Mouse (Mus musculus) retina, embryonic 14.5 days (tissue): ENCODE results near the gene Nrsn1.
"Not testable (repeated sequence)": the region's sequence is repeated elsewhere in the genome, so short reads cannot be mapped to it uniquely, and the experiment has no call there.

ENCODE experiments used
- DNase-seq: peaks from one replicate; pipeline ENCODE4 v3.0.0-alpha.2; 2015; ENCODE audit warnings: low spot score

Nrsn1 gene

DNA sequence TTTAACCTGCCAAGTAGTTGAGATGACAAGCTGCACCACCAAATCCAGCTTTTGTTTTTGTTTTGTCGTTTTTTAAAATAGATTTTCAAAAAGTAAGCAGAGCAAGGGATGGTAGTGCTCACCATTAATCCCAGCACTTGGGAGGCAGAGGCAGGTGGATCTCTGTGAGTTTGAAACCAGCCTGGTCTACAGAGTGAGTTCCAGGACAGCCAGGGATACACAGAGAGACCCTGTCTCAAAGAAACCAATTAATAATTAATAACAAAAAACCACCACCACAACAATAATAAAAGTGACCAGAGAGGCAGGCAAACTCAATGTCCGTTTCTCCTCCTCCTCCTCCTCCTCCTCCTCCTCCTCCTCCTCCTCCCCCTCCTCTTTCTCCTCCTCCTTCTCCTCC is at the start of gene Nrsn1:
Nrsn1 (minus strand) TSS at position 101 of the 400 bp plus-strand sequence.
- not testable (repeated sequence) for DNase-seq

DNA sequence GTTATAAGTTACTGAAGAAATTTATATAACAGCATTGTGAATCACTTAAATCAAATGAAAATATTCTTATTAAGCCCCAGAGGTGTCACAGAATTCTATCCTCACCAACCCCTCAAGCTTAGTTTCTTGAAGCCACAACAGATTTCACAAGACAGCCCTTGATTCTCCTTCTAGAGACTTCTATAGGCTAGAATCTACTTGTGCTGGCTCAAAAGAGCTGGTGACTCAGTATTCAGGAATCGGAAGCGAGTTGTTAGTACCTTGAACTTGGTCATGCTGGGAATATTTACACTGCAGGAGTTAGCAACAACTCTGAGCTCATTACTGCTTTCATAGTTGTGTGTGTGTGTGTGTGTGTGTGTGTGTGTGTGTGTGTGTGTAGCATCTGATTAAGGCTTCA is 41.8 kb upstream of the Nrsn1 start:
- DNase-seq: no peak

DNA sequence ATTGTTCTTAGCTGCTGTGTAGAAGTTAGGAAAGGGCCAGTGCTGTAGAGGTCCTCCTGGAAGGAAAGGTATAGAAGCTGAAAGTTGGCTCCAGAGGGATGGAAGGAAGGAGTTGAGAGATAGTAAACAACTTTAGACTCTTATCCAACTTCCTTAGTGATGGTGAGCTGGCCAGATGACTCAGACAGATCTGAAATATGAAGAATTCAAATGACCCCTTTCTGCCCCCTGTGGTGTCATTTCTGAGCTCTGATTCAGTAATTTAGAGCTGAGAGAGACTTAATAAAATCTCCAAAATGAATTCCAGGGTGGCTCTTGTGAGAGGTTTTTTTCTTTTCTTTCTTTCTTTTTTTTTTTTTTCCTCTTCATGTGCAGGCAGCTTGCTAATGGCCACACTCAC is 39.8 kb upstream of the Nrsn1 start:
- DNase-seq: no peak

DNA sequence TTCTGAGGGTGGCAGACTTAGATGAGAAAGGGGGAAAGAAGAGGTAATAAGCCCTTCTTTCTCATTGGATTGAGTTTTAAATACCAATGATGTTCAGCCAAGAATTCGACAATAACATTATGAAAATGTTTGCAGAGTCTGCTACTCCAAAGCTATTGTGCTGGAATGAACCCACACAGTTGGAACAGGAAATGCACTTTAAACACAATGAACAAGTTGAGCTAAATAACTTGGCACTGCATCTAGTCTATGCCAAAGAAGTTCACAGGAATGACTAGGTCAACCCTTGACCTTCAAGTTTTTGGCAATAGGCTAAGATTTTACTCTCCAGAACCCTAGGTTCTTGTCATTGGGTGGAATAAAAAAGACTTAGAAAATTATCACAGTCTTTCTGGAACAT is 18.4 kb upstream of the Nrsn1 start:
- no peak for DNase-seq

DNA sequence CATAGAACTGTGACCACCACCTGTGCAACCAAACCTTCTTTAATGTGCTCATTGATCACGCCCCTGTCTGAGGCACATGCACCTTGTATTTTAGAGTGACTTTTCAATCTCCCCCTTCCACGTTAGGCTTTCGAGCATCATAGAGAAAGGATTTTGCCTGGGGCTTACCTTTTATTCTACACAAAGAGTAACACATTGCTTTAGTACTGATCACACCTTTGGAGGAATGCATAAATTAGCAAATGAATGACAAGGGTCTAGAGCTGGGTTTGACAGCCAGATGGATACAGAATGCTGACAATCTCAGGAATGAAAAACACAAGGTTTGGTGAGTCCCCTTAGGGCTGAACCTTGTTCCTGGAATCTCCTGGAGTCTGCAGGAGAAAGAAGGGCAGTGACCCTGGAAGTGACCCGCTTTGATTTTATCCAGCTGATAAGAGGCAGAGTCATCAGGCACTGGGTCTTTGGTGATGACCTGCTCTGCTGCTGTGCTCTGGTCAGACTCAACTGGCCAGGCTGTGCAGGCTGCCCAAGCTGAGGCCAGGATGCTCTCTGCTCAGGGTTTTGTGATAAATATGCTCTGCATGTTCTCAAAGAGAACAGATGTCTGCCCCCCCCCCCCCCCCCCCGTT is 4.7 kb upstream of the Nrsn1 start:
- DNase-seq: no peak

- DNase-seq: no peak
These were observed 1.9 kb upstream of the Nrsn1 start for GRCm38 (mm10) chr13:25272189-25272588.

DNA sequence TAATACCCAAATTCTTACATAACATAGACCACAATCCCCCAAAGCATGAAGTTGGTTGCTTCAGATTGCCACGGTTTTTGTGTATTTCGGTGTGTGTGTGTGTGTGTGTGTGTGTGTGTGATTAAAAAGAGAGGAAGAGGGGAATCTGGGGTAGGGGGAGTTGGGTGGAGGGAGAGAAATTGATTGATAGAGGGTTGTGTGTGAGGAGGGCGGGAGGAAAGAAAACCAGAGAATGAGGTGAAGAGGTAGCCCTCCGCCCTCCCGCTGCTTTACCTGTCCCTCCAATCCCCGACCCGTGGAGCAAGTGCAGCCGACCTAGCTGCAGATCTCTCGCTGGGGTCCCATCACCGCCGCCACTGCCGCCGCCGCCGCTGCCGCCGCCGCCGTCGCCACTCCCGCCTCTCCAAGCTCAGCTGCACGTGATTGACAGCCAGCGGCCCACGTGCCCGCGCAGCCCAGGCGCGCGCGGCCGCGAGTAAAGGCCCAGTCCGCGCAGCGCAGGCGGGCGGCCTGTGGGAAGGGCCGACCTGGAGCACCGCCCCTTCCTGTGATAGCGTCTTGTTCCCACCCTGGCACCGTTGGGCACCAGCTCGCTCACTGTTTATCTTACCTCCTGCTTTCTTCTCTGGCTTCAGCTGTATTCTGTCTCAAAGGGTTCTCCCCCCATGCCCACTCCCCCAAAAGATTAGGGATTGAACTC is 583 bp downstream of the Nrsn1 start:
- peak; percentile 82 for DNase-seq

DNA sequence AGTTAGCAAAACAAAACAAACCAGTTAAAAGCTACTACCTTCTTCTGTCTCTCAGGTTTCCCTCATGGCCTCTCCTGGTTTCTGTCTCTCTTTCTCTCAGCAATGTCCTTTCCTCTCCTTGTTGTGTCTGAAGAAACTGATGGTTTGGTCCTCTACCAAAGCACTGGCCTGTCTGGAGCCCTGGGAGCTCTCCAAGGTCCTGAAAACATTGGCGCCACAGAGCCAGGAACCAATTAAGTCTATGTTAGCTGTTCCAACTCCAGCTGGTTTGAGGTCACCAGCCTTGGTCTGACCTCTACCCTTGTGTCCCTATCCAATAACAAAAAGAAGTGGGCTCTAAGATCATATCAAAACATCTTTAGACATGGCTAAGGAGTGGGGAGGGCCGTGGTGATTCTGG is 1.3 kb downstream of the Nrsn1 start:
- peak; percentile 86 for DNase-seq

DNA sequence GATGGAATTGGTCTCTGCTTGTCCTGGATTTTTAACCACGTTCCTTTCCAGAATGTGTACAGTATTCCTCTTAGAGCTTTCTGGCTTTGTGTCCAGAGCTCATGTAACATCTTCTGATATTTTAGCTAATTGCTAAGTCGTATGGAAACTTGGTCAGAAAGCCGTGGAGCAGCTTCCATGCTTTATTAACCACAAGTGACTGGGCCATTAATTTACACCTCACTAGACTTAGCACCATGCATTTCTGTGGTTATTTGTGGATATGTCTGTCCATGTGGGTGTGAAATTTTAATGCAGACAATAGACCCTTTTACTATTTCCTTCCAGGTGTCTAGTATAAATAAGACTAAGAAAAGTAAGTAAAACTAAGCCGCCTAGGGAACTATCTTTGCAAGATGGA is 7.6 kb downstream of the Nrsn1 start:
- no peak for DNase-seq

GRCm38 (mm10) chr13:25257608-25258007 is 12.7 kb downstream of the Nrsn1 start:
- no peak for DNase-seq

DNA sequence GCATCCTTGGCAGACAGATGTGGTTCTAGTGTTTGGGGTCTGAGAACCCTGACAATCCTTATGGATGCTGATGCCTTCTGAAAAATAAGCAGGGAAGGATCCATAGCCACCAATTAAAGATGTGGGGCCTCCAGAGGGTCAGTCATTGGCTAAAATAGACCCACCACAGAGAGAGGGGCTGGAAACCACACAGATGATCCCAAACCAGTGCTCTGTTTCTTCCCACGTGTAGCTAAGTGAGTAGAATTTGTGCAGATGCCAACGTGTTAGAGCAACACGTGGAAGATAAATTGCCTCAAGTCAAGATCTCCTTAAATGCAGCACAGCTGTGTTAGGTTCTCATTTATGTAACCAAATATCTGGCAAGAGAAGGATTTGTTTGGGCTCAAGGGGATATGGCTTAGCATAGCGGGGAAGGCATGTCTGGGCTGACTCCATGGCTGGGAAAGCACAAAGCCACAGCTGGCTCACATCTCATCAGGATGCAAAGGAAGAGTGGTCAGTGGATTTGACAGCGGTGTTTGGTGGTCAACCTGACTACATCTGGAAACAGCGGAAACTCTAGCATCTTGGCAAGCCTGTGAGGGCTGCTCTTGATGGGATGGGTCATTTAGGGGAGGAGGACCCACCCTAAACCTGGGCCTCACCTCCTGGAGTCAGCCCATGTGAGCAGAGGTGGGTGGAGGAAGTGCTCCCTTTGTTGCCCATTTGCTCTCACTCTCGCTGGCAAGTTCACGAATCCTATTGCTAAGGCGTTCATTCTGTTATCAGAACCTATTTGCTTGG is 15.6 kb downstream of the Nrsn1 start:
- DNase-seq: no peak

DNA sequence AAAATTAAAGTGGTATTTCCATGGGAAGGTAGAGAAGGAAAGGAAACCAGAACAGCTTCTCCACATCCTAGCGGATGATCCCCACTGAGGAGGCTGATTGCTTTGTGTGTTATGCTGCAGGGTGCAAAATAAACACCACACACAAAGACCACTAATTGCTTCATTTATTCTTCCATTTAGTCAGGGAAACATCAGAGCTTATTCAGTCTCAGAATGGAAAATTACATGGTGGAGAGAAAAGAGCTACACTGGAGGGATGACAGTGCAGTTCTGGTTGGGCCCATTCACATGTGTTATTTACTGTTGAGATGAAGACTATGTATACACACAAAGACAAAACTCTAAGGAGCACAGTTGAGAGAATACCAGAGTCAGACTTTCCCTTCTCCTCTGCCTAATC is 18.4 kb downstream of the Nrsn1 start:
- DNase-seq: no peak

DNA sequence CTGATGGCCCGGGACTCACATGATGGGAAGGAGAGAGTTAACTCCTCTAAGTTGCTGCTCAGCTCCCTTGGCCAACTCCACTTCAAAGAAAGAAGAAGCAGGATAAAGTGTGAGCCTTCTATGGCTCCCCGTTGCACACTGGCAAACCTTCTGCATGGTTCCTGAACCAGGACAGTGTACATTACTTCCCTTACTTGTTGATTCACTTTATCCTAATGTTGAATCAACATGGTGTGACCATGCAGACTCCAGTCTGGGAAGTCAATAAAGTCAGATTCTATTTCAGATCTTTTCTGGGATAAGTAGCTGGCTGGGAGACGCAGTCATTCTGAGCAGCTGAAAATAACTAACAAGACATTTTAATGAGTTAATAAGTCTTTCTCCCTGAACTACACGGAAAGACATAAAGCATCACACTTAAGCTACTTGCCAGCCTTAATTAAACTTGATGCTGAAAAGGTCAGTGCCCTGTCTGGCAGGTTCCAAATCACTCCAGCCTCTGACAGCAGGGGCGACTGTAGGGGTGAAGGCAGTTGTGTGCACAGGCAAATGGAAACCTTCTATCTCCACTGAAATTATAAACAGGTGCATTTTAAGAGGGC is 50.0 kb downstream of the Nrsn1 start:
- DNase-seq: no peak

GRCm38 (mm10) chr13:25218394-25218793 is 51.9 kb downstream of the Nrsn1 start:
- DNase-seq: no peak

DNA sequence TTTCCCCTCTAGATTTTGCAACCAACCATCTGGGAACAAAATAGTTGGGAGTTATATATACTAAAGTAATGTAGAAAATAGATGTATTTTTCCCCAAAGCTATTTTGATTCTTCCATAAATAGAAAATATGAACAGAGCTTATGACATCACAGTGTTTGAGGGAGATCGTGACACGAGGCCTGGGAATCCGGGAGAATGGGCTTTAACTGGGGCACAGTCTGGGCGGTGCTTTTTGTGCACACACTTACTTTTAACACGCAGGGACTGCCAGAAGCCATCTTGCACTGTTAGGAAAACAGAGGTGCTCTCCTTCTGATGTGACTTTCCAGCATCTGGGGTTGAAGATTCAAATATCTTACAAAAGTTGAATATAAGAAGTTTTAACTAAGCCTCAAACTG is 63.4 kb downstream of the Nrsn1 start:
- no peak for DNase-seq
